ENCODE assay signal across 23 mouse cellular contexts in the genomic region with DNA sequence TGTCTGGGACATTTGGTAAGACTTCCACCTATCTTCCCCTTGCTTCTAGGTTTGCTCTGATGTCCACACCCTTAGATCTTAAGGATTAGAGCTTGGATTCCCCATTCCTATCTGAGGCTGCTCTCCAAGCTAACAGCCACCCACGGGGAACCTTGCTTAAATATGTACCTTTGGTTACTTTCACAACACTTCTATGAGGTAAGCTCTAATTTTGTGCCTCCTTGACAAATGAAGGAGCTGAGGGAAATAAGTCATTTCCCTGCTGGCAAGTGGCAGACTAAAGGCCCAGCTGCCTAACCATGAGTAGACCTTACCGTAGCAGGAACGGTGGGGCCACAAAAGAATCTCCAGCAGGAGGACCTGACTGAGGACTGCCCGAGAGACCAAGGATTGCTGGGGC. TPM values are rescaled to one million over a fixed set of nuclear protein-coding genes. Genes with fewer than 3 reads are reported as not detected.
DNase-seq lines count a peak whose midpoint lies in the region; ATAC-seq and TF ChIP-seq lines count a peak whose summit lies in the region.
"Had no signal": no experiment of that assay in that cellular context is flagged by ENCODE, and none has a peak within 500 bp of the region (broad histone marks: within the 10 kb centered on the region; RNA-seq: fewer than 3 reads in every experiment).

No protein-coding gene starts in this region.

- no peak for TF ChIP-seq POLR2A in lung, adult 2 months (IDR thresholded peaks at IDR 0.05; ENCODE audit: borderline replicate concordance, extremely low read depth, low read depth, low read length)

- H3K4me2 ChIP-seq in lung, postnatal 0 days (replicated peaks; ENCODE audit: low read depth, low read length), result no peak overlapping the region
- H3K4me2 ChIP-seq: embryonic facial prominence, embryonic 13.5 days; embryonic facial prominence, embryonic 15.5 days; forebrain, embryonic 13.5 days; forebrain, embryonic 15.5 days had no signal

- peaks cover 14% of the 10 kb centered on the region for H3K4me1 ChIP-seq in heart, embryonic 10.5 days
- H3K4me1 ChIP-seq in lung, postnatal 0 days (ENCODE audit: insufficient read depth, low read depth, low read length), result no peaks in the 10 kb centered on the region
- H3K4me1 ChIP-seq in lung, adult 2 months (ENCODE audit: control insufficient read depth, insufficient read depth, low read length), result peaks cover 7% of the 10 kb centered on the region; the same call in 1 of the 2 replicates
- H3K4me1 ChIP-seq: forebrain, embryonic 15.5 days had no signal

- no peaks in the 10 kb centered on the region for H3K36me3 ChIP-seq in heart, embryonic 10.5 days
- no peaks in the 10 kb centered on the region for H3K36me3 ChIP-seq in lung, postnatal 0 days (ENCODE audit: insufficient read depth, low read length)
- H3K36me3 ChIP-seq: embryonic facial prominence, embryonic 13.5 days; embryonic facial prominence, embryonic 15.5 days; forebrain, embryonic 15.5 days had no signal

- ATAC-seq in lung, postnatal 0 days, result peak; percentile 39
- ATAC-seq: forebrain, embryonic 13.5 days; forebrain, embryonic 15.5 days had no signal

- TF ChIP-seq CTCF in lung, postnatal 0 days (IDR thresholded peaks at IDR 0.05), result no peak
- TF ChIP-seq CTCF in lung, adult 2 months (IDR thresholded peaks at IDR 0.05; ENCODE audit: insufficient read depth, low read length), result no peak

- intact Hi-C loops in heart, postnatal 36 days (cut with DNase I), result no loop called here

- no peak for DNase-seq in heart, embryonic 10.5 days (ENCODE audit: low spot score)
- DNase-seq in heart, postnatal 36 days, result no peak
- DNase-seq in lung, postnatal 0 days (ENCODE audit: low spot score), result peak; percentile 77
- no peak for DNase-seq in lung, postnatal 4 days
- peak; percentile 49 for DNase-seq in lung, postnatal 36 days
- no peak for DNase-seq in lung, adult 2 months
- DNase-seq in gonadal fat pad, adult 2 months (ENCODE audit: low read depth), result peak; percentile 75
- no peak for DNase-seq in urinary bladder, adult 18-20 months (ENCODE audit: low spot score in 2 of 2)
- DNase-seq: adrenal gland, adult 2 months; adrenal gland, postnatal 10 days; adrenal gland, postnatal 25 days; cerebellum, adult 11 months; cerebellum, adult 18-20 months; cerebellum, adult 8-10 months; cerebellum, adult 9-11 months; cerebellum, postnatal 14 days; cerebellum, postnatal 36 days; embryo, embryonic 11 days had no signal

- H3K9ac ChIP-seq in lung, postnatal 0 days (replicated peaks; ENCODE audit: low read depth), result no peak overlapping the region
- H3K9ac ChIP-seq: embryonic facial prominence, embryonic 13.5 days; embryonic facial prominence, embryonic 15.5 days; forebrain, embryonic 13.5 days; forebrain, embryonic 15.5 days had no signal

- H3K4me3 ChIP-seq in heart, embryonic 10.5 days, result no peak overlapping the region
- no peak overlapping the region for H3K4me3 ChIP-seq in lung, postnatal 0 days (ENCODE audit: low read depth, low read length)
- H3K4me3 ChIP-seq in lung, adult 2 months (replicated peaks; ENCODE audit: extremely low read depth, low read depth, low read length), result no peak overlapping the region
- H3K4me3 ChIP-seq: embryonic facial prominence, embryonic 13.5 days; embryonic facial prominence, embryonic 15.5 days; erythroblast, embryonic 14.5 days; forebrain, embryonic 13.5 days; forebrain, embryonic 15.5 days had no signal

- 87% methylated on average over 4 of the region's 4 CpGs for WGBS in heart, embryonic 10.5 days
- WGBS in lung, postnatal 0 days, result 51% methylated on average over 4 of the region's 4 CpGs
- 55% methylated on average over 4 of the region's 4 CpGs for WGBS in lung, adult 2 months

- H3K27me3 ChIP-seq in heart, embryonic 10.5 days (ENCODE audit: insufficient read depth, poor library complexity, severe bottlenecking), result no peaks in the 10 kb centered on the region
- H3K27me3 ChIP-seq in lung, postnatal 0 days (replicated peaks; ENCODE audit: insufficient read depth, low read length), result no peaks in the 10 kb centered on the region
- H3K27me3 ChIP-seq: embryonic facial prominence, embryonic 13.5 days; embryonic facial prominence, embryonic 15.5 days; forebrain, embryonic 13.5 days; forebrain, embryonic 15.5 days had no signal

- TF ChIP-seq EP300 in lung, postnatal 0 days (IDR thresholded peaks at IDR 0.05), result 0 out of 2 replicates have a peak, but pooled peaks have one; percentile 33

- H3K9me3 ChIP-seq in heart, embryonic 10.5 days, result no peaks in the 10 kb centered on the region
- H3K9me3 ChIP-seq in lung, postnatal 0 days (ENCODE audit: low read length), result no peaks in the 10 kb centered on the region
- H3K9me3 ChIP-seq: embryonic facial prominence, embryonic 13.5 days; embryonic facial prominence, embryonic 15.5 days; forebrain, embryonic 13.5 days; forebrain, embryonic 15.5 days had no signal

- H3K27ac ChIP-seq in heart, embryonic 10.5 days, result 0 out of 2 replicates have a peak overlapping the region, but pooled peaks have one; percentile 13
- 0 out of 2 replicates have a peak overlapping the region, but pooled peaks have one; percentile 27 for H3K27ac ChIP-seq in lung, postnatal 0 days (ENCODE audit: low read length)
- H3K27ac ChIP-seq: embryonic facial prominence, embryonic 13.5 days; embryonic facial prominence, embryonic 15.5 days; forebrain, embryonic 13.5 days; forebrain, embryonic 15.5 days had no signal

RNA-seq across cellular contexts. Expression of a gene that starts 39.0 kb away (rescaled TPM):
- 4.6 and 6.5 TPM in 2 replicates for polyA plus RNA-seq in heart, embryonic 10.5 days (2016; fragmentation: Nextera tagmentation; extraction: Ambion mirVana)
- total RNA-seq in heart, postnatal 36 days (2021), result 10 to 100 TPM; 64.3 to 71.2 TPM
- polyA plus RNA-seq in lung, postnatal 0 days (2015; fragmentation: Nextera tagmentation; extraction: Ambion mirVana), result 19.5 and 24.1 TPM in 2 replicates
- polyA plus RNA-seq in lung, adult 2 months (2012; rRNA removed), result 81.2 and 127 TPM in 2 replicates
- 27.2 and 44.0 TPM in 2 replicates for polyA plus RNA-seq in gonadal fat pad, adult 2 months (2012; rRNA removed)

Comparison
In these comparisons a context has a peak if more than half of its experiments do, and no peak if none do; other contexts are left out.
1. DNase-seq: peak in lung, postnatal 0 days (single experiment), lung, postnatal 36 days (single experiment) and gonadal fat pad, adult 2 months (single experiment); none in heart, embryonic 10.5 days (single experiment), heart, postnatal 36 days (0 of 2), lung, postnatal 4 days (0 of 2), lung, adult 2 months (single experiment) and urinary bladder, adult 18-20 months (0 of 2).